Mouse (Mus musculus): ENCODE measurements around the gene Fgfr2. TPM values are rescaled to one million over a fixed set of nuclear protein-coding genes. Genes with fewer than 3 reads are reported as not detected.

Fgfr2 gene
- polyA plus RNA-seq, 1 experiment = 0.17 TPM

DNA sequence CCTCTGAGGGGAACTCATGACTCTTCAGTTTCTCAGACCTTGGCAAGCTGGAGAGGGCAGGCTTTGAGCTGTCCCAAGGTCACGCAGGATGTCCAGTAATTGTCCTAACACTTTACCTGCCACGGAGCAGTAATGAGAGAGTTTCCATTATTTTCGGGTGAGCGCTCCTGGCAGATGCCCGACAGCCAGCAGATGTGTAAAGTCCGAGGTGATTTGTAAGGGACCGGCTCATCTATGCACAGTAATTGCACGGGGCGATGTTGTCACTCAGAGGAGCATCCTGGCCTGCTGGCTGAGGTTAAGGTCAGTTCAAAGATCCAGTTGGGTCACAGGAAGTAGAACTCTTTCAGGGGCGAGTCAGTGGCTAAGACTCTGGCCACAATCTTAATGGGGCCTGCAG lies 499.0 kb downstream of the Fgfr2 start:
- Histone ChIP-seq H3K4me3 (no peak overlapping the region), H3K36me3 (ENCODE audit: control insufficient read depth, insufficient read depth) (no peaks in the 10 kb centered on the region), H3K79me2 (ENCODE audit: control insufficient read depth, insufficient read depth) (no peaks in the 10 kb centered on the region), H3ac (ENCODE audit: control insufficient read depth, insufficient read length) (no peak overlapping the region), H3K4me2 (ENCODE audit: low read depth) (no peak overlapping the region), H3K27me3 (ENCODE audit: control insufficient read depth, insufficient read depth, insufficient read length) (peaks cover 30% of the 10 kb centered on the region)
- TF ChIP-seq E2F4 (IDR thresholded peaks at IDR 0.05; ENCODE audit: insufficient read depth) (no peak), REST (IDR thresholded peaks at IDR 0.05; ENCODE audit: insufficient read depth, insufficient read length) (no peak), MYOD1 (IDR thresholded peaks at IDR 0.05; ENCODE audit: control insufficient read depth in 1 of 3, insufficient read length in 2 of 3, low read depth in 2 of 3) (no peak), MAX (IDR thresholded peaks at IDR 0.05; ENCODE audit: low read depth) (no peak), TCF3 (IDR thresholded peaks at IDR 0.05; ENCODE audit: insufficient read length, low read depth) (no peak), POLR2A (IDR thresholded peaks at IDR 0.05; ENCODE audit: insufficient read length, low read depth) (no peak), CEBPB (IDR thresholded peaks at IDR 0.05; ENCODE audit: insufficient read depth, poor library complexity, severe bottlenecking) (no peak), POLR2AphosphoS2 (IDR thresholded peaks at IDR 0.05; ENCODE audit: insufficient read length, low read depth) (no peak), USF1 (IDR thresholded peaks at IDR 0.05; ENCODE audit: low read depth) (no peak), MYOG (IDR thresholded peaks at IDR 0.05; ENCODE audit: control insufficient read depth in 1 of 3, insufficient read depth in 1 of 3, insufficient read length in 2 of 3, low read depth in 2 of 3) (no peak), SRF (IDR thresholded peaks at IDR 0.05; ENCODE audit: control insufficient read depth, insufficient read length, low read depth) (no peak), TCF12 (IDR thresholded peaks at IDR 0.05; ENCODE audit: insufficient read depth, poor library complexity, severe bottlenecking) (no peak)

- Histone ChIP-seq H3ac (ENCODE audit: control insufficient read depth, insufficient read length) (no peak overlapping the region), H3K4me3 (no peak overlapping the region), H3K36me3 (ENCODE audit: control insufficient read depth, insufficient read depth) (no peaks in the 10 kb centered on the region), H3K4me2 (ENCODE audit: low read depth) (no peak overlapping the region), H3K79me2 (ENCODE audit: control insufficient read depth, insufficient read depth) (no peaks in the 10 kb centered on the region), H3K27me3 (ENCODE audit: control insufficient read depth, insufficient read depth, insufficient read length) (peaks cover 19% of the 10 kb centered on the region)
- TF ChIP-seq POLR2AphosphoS2 (IDR thresholded peaks at IDR 0.05; ENCODE audit: insufficient read length, low read depth) = no peak
- TF ChIP-seq MAX (IDR thresholded peaks at IDR 0.05; ENCODE audit: low read depth) = no peak
- TF ChIP-seq TCF3 (IDR thresholded peaks at IDR 0.05; ENCODE audit: insufficient read length, low read depth) = no peak
- TF ChIP-seq TCF12 (IDR thresholded peaks at IDR 0.05; ENCODE audit: insufficient read depth, poor library complexity, severe bottlenecking) = no peak
- no peak for TF ChIP-seq POLR2A (IDR thresholded peaks at IDR 0.05; ENCODE audit: insufficient read length, low read depth)
- TF ChIP-seq E2F4 (IDR thresholded peaks at IDR 0.05; ENCODE audit: insufficient read depth) = no peak
- TF ChIP-seq MYOD1 (IDR thresholded peaks at IDR 0.05; ENCODE audit: control insufficient read depth in 1 of 3, insufficient read length in 2 of 3, low read depth in 2 of 3) = no peak
- TF ChIP-seq REST (IDR thresholded peaks at IDR 0.05; ENCODE audit: insufficient read depth, insufficient read length) = no peak
- TF ChIP-seq USF1 (IDR thresholded peaks at IDR 0.05; ENCODE audit: low read depth) = no peak
- no peak for TF ChIP-seq SRF (IDR thresholded peaks at IDR 0.05; ENCODE audit: control insufficient read depth, insufficient read length, low read depth)
- TF ChIP-seq MYOG (IDR thresholded peaks at IDR 0.05; ENCODE audit: control insufficient read depth in 1 of 3, insufficient read depth in 1 of 3, insufficient read length in 2 of 3, low read depth in 2 of 3) = no peak
Measured at GRCm38 (mm10) chr7:132619975-132620918, 502.9 kb downstream of the Fgfr2 start.

DNA sequence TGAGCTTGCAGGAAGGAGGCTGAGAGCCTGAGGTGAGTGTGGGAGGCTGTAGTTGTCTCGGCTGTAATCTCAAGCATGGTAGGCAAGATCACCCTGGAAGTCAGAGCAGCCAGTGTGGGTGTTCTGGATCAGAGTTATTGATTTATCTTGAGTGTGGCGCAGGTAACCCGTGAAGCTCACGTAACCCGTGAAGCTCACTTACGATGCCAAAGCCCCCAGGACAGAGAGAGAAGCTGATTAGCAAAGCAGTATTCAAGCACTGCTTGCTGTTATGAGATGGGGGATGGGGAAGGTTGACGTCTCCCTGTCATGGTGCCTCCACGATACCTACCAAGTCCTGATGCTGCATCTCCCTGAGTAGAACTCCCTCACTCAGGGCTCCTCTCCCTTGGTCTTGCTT lies 503.6 kb downstream of the Fgfr2 start:
- TF ChIP-seq POLR2A (IDR thresholded peaks at IDR 0.05; ENCODE audit: insufficient read length, low read depth) = no peak
- no peak for TF ChIP-seq CEBPB (IDR thresholded peaks at IDR 0.05; ENCODE audit: insufficient read depth, poor library complexity, severe bottlenecking)
- no peak for TF ChIP-seq USF1 (IDR thresholded peaks at IDR 0.05; ENCODE audit: low read depth)
- no peak for TF ChIP-seq MYOD1 (IDR thresholded peaks at IDR 0.05; ENCODE audit: control insufficient read depth in 1 of 3, insufficient read length in 2 of 3, low read depth in 2 of 3)
- no peak for TF ChIP-seq SRF (IDR thresholded peaks at IDR 0.05; ENCODE audit: control insufficient read depth, insufficient read length, low read depth)
- TF ChIP-seq POLR2AphosphoS2 (IDR thresholded peaks at IDR 0.05; ENCODE audit: insufficient read length, low read depth) = no peak
- TF ChIP-seq TCF3 (IDR thresholded peaks at IDR 0.05; ENCODE audit: insufficient read length, low read depth) = no peak
- TF ChIP-seq MAX (IDR thresholded peaks at IDR 0.05; ENCODE audit: low read depth) = no peak
- TF ChIP-seq REST (IDR thresholded peaks at IDR 0.05; ENCODE audit: insufficient read depth, insufficient read length) = no peak
- no peak for TF ChIP-seq E2F4 (IDR thresholded peaks at IDR 0.05; ENCODE audit: insufficient read depth)
- TF ChIP-seq MYOG (IDR thresholded peaks at IDR 0.05; ENCODE audit: control insufficient read depth in 1 of 3, insufficient read depth in 1 of 3, insufficient read length in 2 of 3, low read depth in 2 of 3) = no peak
- TF ChIP-seq TCF12 (IDR thresholded peaks at IDR 0.05; ENCODE audit: insufficient read depth, poor library complexity, severe bottlenecking) = no peak
- Histone ChIP-seq H3K79me2 (ENCODE audit: control insufficient read depth, insufficient read depth) (no peaks in the 10 kb centered on the region), H3K4me2 (ENCODE audit: low read depth) (no peak overlapping the region), H3K27me3 (ENCODE audit: control insufficient read depth, insufficient read depth, insufficient read length) (peaks cover 12% of the 10 kb centered on the region), H3ac (ENCODE audit: control insufficient read depth, insufficient read length) (no peak overlapping the region), H3K36me3 (ENCODE audit: control insufficient read depth, insufficient read depth) (no peaks in the 10 kb centered on the region), H3K4me3 (no peak overlapping the region)

DNA sequence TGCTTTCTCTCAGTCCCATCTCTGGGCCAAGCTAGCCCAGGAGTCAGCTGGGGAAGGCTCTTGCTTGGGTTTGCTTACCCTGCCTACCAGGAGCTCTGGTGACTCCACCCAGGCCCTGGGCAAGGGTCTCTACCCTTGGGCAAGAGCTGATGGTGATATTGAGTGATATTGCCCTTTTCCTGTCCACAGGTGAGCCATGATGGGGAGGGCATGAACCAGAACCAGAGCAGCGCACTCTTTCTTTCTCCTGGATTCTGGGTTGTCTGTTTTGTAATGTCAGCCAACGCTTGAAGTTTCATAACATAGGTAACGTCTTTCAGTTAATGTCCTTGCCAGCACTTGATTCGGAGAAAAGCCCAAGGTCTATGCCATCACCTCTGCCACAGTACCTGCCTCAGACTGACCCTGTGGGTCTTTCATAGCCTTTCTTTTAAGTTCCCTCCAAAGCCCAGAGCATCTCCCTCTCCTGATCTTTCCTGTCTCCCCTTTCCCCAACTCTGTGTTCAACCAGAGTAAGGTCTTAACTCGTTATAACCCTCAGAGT lies 506.1 kb downstream of the Fgfr2 start:
- Histone ChIP-seq H3K27me3 (ENCODE audit: control insufficient read depth, insufficient read depth, insufficient read length) (peaks cover 9% of the 10 kb centered on the region), H3K79me2 (ENCODE audit: control insufficient read depth, insufficient read depth) (no peaks in the 10 kb centered on the region), H3K4me3 (no peak overlapping the region), H3ac (ENCODE audit: control insufficient read depth, insufficient read length) (no peak overlapping the region), H3K36me3 (ENCODE audit: control insufficient read depth, insufficient read depth) (no peaks in the 10 kb centered on the region), H3K4me2 (ENCODE audit: low read depth) (no peak overlapping the region)
- TF ChIP-seq POLR2AphosphoS2 (IDR thresholded peaks at IDR 0.05; ENCODE audit: insufficient read length, low read depth) = no peak
- no peak for TF ChIP-seq E2F4 (IDR thresholded peaks at IDR 0.05; ENCODE audit: insufficient read depth)
- TF ChIP-seq CEBPB (IDR thresholded peaks at IDR 0.05; ENCODE audit: insufficient read depth, poor library complexity, severe bottlenecking) = no peak
- no peak for TF ChIP-seq POLR2A (IDR thresholded peaks at IDR 0.05; ENCODE audit: insufficient read length, low read depth)
- no peak for TF ChIP-seq SRF (IDR thresholded peaks at IDR 0.05; ENCODE audit: control insufficient read depth, insufficient read length, low read depth)
- TF ChIP-seq MAX (IDR thresholded peaks at IDR 0.05; ENCODE audit: low read depth) = no peak
- no peak for TF ChIP-seq TCF3 (IDR thresholded peaks at IDR 0.05; ENCODE audit: insufficient read length, low read depth)
- no peak for TF ChIP-seq TCF12 (IDR thresholded peaks at IDR 0.05; ENCODE audit: insufficient read depth, poor library complexity, severe bottlenecking)
- no peak for TF ChIP-seq REST (IDR thresholded peaks at IDR 0.05; ENCODE audit: insufficient read depth, insufficient read length)
- no peak for TF ChIP-seq MYOD1 (IDR thresholded peaks at IDR 0.05; ENCODE audit: control insufficient read depth in 1 of 3, insufficient read length in 2 of 3, low read depth in 2 of 3)
- TF ChIP-seq USF1 (IDR thresholded peaks at IDR 0.05; ENCODE audit: low read depth) = no peak
- no peak for TF ChIP-seq MYOG (IDR thresholded peaks at IDR 0.05; ENCODE audit: control insufficient read depth in 1 of 3, insufficient read depth in 1 of 3, insufficient read length in 2 of 3, low read depth in 2 of 3)
